Mouse (Mus musculus) lung, embryonic 14.5 days (tissue): ENCODE data around the gene Sorbs2. TPM values are rescaled to one million over a fixed set of nuclear protein-coding genes. Genes with fewer than 3 reads are reported as not detected.

Source experiments
- ATAC-seq: fragments of 200-750 bp; cut with Nextera tagmentation; 2 replicates; pipeline ENCODE4 v1.8.0; 2017; ENCODE audit warnings: mild to moderate bottlenecking, moderate TSS enrichment, moderate library complexity; ENCODE audit not compliant: insufficient read depth
- DNase-seq: peaks from one replicate; pipeline ENCODE4 v3.0.0-alpha.2; 2015
- H3K27ac ChIP-seq: fragments of 300-500 bp; sonication (generic); 2 replicates; pipeline ENCODE4 v1.5.1; 2014; ENCODE audit warnings: low read depth, mild to moderate bottlenecking, moderate library complexity
- H3K27me3 ChIP-seq: fragments of 300-500 bp; sonication (generic); 2 replicates; pipeline ENCODE4 v1.6.1; 2014; ENCODE audit warnings: low read length, control low read depth; ENCODE audit not compliant: insufficient read depth
- H3K36me3 ChIP-seq: fragments of 300-500 bp; sonication (generic); 2 replicates; pipeline ENCODE4 v1.6.1; 2014; ENCODE audit warnings: control low read depth; ENCODE audit not compliant: insufficient read depth
- H3K4me1 ChIP-seq: fragments of 300-500 bp; sonication (generic); 2 replicates; pipeline ENCODE4 v1.6.1; 2014; ENCODE audit warnings: antibody characterized with exemption, control low read depth; ENCODE audit not compliant: insufficient read depth
- H3K4me2 ChIP-seq: fragments of 300-500 bp; sonication (generic); 2 replicates; pipeline ENCODE4 v1.6.1; 2014; ENCODE audit warnings: mild to moderate bottlenecking
- H3K4me3 ChIP-seq: fragments of 300-500 bp; sonication (generic); 2 replicates; pipeline ENCODE4 v1.5.1; 2014; ENCODE audit warnings: low read depth, low read length
- H3K9ac ChIP-seq: fragments of 300-500 bp; sonication (generic); 2 replicates; pipeline ENCODE4 v1.6.1; 2014
- H3K9me3 ChIP-seq: fragments of 300-500 bp; sonication (generic); 2 replicates; pipeline ENCODE4 v1.6.1; 2016; ENCODE audit warnings: low read depth, low read length, control low read depth
- CTCF ChIP-seq: IDR thresholded peaks from 2 replicates; pipeline ENCODE4 v1.5.1; 2016; ENCODE audit warnings: antibody characterized with exemption, low read depth
- WGBS: fragments of 180-500 bp; shearing (Covaris S2); extraction: QIAGEN DNeasy Blood & Tissue Kit; methylation state at CpG from one replicate; pipeline ENCODE4 v1.1.7; 2014; 5-methylcytosine and 5-hydroxymethylcytosine counted together
- polyA plus RNA-seq: library from polyadenylated mRNA; unstranded; fragments of >200 nt; fragmentation: Nextera tagmentation; extraction: Ambion mirVana; gene quantifications from 2 replicates; pipeline ENCODE4 v1.2.1, GENCODE M21; 2014

The Sorbs2 gene
- polyA plus RNA-seq, 1 experiment from 2014 or later = 23.3 TPM

DNA sequence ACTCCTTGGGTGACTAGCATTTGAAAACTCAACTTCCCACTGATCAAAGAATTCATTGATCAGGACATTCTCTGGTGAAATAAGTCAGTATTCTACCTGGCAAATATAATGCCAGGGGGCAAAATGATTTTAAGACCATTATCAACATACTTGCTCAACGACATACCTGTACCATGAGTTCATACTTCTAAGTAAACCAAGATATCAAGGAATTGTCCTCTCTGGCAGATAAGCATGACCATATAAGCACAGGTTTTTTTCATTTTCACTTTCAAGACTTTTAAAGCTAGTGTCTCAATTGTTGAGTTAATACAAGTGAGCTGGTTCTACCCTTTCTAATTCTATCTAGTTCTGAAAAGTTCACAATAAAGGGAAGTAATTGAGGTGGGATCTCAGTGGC, 130.2 kb downstream of the Sorbs2 start:
- no peak overlapping the region for H3K27ac ChIP-seq
- H3K4me1 ChIP-seq = no peaks in the 10 kb centered on the region
- H3K9me3 ChIP-seq = no peaks in the 10 kb centered on the region
- H3K9ac ChIP-seq = no peak overlapping the region
- DNase-seq (no peak), ATAC-seq (no peak)
- 70% methylated on average over 1 of the region's 1 CpGs for WGBS
- H3K27me3 ChIP-seq = no peaks in the 10 kb centered on the region
- H3K4me2 ChIP-seq = no peak overlapping the region
- H3K36me3 ChIP-seq = no peaks in the 10 kb centered on the region
- H3K4me3 ChIP-seq = no peak overlapping the region
- no peak for TF ChIP-seq CTCF

DNA sequence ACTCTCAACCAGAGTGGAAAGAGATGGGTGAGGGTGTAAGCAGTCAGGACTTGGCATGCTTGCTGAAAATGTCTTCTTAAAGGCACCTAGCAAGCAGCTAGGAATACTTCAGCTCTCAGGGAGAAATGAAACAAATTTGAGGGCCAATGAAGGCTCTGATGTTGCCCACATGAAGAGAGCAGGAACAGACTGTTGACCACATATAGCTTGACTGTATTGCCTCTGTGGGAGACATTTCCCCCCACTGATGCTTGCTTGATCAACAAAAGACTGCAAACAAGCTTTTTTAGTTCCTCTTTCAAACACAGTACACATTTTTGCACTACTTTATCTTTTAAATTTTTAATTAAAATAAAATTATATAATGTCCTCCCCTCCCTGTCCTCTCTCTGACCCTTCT, 131.9 kb downstream of the Sorbs2 start:
- ATAC-seq (no peak), DNase-seq (no peak)
- no peaks in the 10 kb centered on the region for H3K4me1 ChIP-seq
- no peak overlapping the region for H3K27ac ChIP-seq
- no peak overlapping the region for H3K9ac ChIP-seq
- no peak overlapping the region for H3K4me2 ChIP-seq
- no peaks in the 10 kb centered on the region for H3K36me3 ChIP-seq
- no peak overlapping the region for H3K4me3 ChIP-seq
- H3K9me3 ChIP-seq = no peaks in the 10 kb centered on the region
- H3K27me3 ChIP-seq = no peaks in the 10 kb centered on the region
- no peak for TF ChIP-seq CTCF

DNA sequence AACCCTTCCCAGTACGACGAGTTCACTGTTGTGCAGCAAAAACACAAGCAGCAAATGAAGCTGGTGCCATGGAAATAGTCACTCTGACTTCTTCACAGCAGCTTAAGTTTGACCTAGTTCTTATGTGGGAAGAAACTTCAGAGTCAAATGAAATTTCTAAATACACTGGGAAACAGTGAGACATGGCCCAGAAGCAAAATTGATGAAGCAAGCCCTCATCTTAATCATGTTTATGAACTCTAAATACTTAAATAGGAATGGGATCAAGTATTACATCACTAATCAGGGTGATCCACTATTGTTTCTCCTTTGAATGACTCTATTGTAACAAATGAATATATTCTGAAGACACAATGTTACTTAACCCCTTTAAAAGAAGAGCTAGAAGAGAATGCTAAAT, 137.1 kb downstream of the Sorbs2 start:
- H3K4me3 ChIP-seq = no peak overlapping the region
- H3K9me3 ChIP-seq = no peaks in the 10 kb centered on the region
- no peak overlapping the region for H3K9ac ChIP-seq
- no peak for ATAC-seq
- TF ChIP-seq CTCF = no peak
- H3K27ac ChIP-seq = no peak overlapping the region
- WGBS = 92% methylated on average over 2 of the region's 2 CpGs
- no peaks in the 10 kb centered on the region for H3K27me3 ChIP-seq
- no peak for DNase-seq
- no peaks in the 10 kb centered on the region for H3K36me3 ChIP-seq
- H3K4me2 ChIP-seq = no peak overlapping the region
- no peaks in the 10 kb centered on the region for H3K4me1 ChIP-seq

DNA sequence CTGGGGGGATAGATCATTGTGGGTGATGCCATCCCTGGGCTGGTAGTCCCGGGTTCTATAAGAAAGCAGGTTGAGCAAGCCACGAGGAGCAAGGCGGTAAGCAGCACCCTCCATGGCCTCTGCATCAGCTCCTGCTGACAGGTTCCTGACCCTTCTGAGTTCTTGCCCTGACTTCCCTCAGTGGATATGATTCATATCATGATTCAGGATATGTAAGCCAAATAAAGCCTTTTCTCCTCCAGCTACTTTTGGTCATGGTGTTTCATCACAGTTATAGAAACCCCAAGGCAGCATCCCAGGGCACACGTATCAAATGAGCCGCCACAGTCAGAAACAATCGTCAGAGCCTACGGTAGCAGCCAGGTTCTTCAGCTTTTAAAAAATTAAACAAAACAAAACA, 141.5 kb downstream of the Sorbs2 start:
- H3K36me3 ChIP-seq = no peaks in the 10 kb centered on the region
- 91% methylated on average over 7 of the region's 7 CpGs for WGBS
- no peak overlapping the region for H3K27ac ChIP-seq
- no peaks in the 10 kb centered on the region for H3K27me3 ChIP-seq
- no peak overlapping the region for H3K9ac ChIP-seq
- ATAC-seq (no peak), DNase-seq (no peak)
- H3K4me2 ChIP-seq = no peak overlapping the region
- H3K4me1 ChIP-seq = no peaks in the 10 kb centered on the region
- TF ChIP-seq CTCF = no peak
- H3K9me3 ChIP-seq = no peaks in the 10 kb centered on the region
- no peak overlapping the region for H3K4me3 ChIP-seq

DNA sequence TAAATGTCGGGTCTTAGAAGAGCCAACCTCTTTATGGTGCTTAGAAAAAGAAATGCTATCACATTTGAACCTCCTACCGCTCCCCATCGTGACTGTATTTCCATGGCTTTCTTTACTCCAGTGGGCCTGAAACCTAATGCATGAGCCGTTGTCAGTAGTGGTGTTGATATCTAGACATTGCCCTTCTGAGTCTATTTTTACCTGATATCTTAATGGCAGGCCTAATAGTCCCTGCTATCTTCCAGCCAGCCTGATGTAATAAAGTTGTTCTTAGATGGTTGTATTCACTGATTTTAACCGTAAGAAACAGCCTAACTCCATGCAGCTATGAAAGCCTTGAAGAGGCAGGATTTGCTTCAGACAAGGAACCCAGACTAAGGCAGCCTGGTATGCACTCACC, 142.4 kb downstream of the Sorbs2 start:
- Histone ChIP-seq H3K36me3 (no peaks in the 10 kb centered on the region), H3K4me2 (no peak overlapping the region), H3K27ac (no peak overlapping the region), H3K9ac (no peak overlapping the region), H3K4me3 (no peak overlapping the region), H3K27me3 (no peaks in the 10 kb centered on the region), H3K9me3 (no peaks in the 10 kb centered on the region), H3K4me1 (no peaks in the 10 kb centered on the region)
- no peak for TF ChIP-seq CTCF
- DNase-seq = no peak
- no peak for ATAC-seq
- WGBS = 75% methylated on average over 5 of the region's 5 CpGs

DNA sequence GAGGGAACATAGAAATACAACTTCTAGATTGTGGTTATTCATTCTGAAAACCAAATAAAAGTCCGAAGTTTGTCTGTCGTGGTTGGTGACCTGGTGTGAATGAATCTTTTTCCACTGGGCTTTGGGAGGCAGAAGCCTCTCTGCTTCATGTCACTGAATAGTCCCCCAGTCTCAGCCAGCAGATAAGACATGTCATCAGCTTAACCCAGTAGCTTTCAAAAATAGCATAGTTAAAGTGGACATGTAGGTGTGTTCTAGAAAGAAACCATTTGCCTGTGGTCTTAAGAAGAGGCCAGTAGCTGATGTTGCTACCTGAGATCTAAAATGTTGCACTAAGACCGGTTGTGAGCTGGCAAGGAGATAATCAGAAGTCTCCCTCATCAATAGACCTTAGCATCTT, 150.4 kb downstream of the Sorbs2 start:
- peaks cover 14% of the 10 kb centered on the region for H3K4me1 ChIP-seq
- H3K27ac ChIP-seq = no peak overlapping the region
- no peak overlapping the region for H3K9ac ChIP-seq
- H3K4me2 ChIP-seq = peak overlapping the region; percentile 32; the same call in 1 of the 2 replicates
- 53% methylated on average over 3 of the region's 3 CpGs for WGBS
- no peaks in the 10 kb centered on the region for H3K9me3 ChIP-seq
- no peaks in the 10 kb centered on the region for H3K36me3 ChIP-seq
- H3K4me3 ChIP-seq = no peak overlapping the region
- no peak for DNase-seq
- no peak for ATAC-seq
- no peaks in the 10 kb centered on the region for H3K27me3 ChIP-seq
- TF ChIP-seq CTCF = no peak

DNA sequence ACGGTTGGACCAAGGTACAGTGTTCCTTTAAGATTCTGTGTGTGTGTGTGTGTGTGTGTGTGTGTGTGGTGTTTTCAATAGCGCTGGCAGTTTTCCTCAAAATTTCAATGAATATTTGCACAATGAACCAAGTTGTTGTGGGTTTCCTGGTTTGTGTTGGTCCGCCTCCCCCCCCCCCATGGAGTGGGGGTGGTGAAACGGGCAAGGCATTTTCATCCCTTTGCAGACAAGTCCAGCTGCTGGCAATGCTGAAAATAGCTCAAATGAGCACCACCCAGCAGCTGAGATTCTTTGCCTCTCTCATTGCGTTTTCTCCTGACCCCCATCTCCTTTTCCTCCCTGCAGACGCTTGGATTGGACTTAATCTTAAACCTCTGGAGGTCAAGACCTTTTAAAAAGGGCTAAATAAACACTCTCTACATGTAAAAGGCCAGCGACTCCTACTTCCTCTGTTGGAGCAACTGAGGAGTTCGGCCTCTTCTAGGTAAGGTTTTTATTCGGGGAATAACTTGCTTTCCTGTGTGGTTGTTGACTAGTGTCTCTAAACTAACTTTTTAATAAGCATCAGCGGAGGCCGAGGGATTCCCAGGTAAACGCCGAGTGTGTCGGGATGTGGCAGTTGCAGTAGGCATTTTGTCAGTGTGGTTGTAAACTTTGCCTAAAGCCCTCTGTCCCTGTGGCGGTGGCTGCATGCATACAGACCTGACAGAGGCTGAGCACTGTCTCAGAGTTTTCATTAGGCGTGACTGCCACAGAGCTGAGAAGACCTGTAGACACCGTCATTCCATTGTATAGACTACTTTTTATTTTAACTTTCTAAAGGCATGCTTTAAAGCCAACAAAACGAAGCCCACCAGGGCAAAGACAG, 151.1 kb downstream of the Sorbs2 start:
- ATAC-seq = 0 out of 2 replicates have a peak, but pooled peaks have one; percentile 41
- DNase-seq = peak; percentile 30
- Histone ChIP-seq H3K27ac (peak overlapping the region; percentile 26; the same call in 1 of the 2 replicates), H3K36me3 (no peaks in the 10 kb centered on the region), H3K27me3 (no peaks in the 10 kb centered on the region), H3K9me3 (no peaks in the 10 kb centered on the region), H3K4me1 (peaks cover 14% of the 10 kb centered on the region), H3K4me3 (peak overlapping the region; percentile 1; the same call in 1 of the 2 replicates), H3K9ac (no peak overlapping the region), H3K4me2 (peak overlapping the region; percentile 32; the same call in 1 of the 2 replicates)
- no peak for TF ChIP-seq CTCF
- 21% methylated on average over 18 of the region's 18 CpGs for WGBS
